Mouse (Mus musculus): Measurements from ENCODE around the gene Btbd11.

GRCm38 (mm10) chr10:85387219-85388070 is 831 bp downstream of the Btbd11 start:
- TF ChIP-seq CTCF (IDR thresholded peaks at IDR 0.05; ENCODE audit: low read depth, low read length): no peak
- TF ChIP-seq POLR2A (IDR thresholded peaks at IDR 0.05; ENCODE audit: insufficient read depth, low read length): no peak
- TF ChIP-seq EP300 (IDR thresholded peaks at IDR 0.05; ENCODE audit: insufficient read depth, low read depth, low read length): no peak
